Mouse (Mus musculus): ENCODE measurements around the gene Gcn1l1.

GRCm38 (mm10) chr5:115613332-115613731 lies 48.3 kb downstream of the Gcn1l1 start:
- no peak for TF ChIP-seq CTCF (conservative IDR thresholded peaks at IDR 0.05; ENCODE audit: insufficient read depth, insufficient read length, low read depth, low read length)
- TF ChIP-seq POLR2A (IDR thresholded peaks at IDR 0.05; ENCODE audit: low read depth, low read length), result no peak
